Mouse (Mus musculus): Measurements from ENCODE around the gene Ube2g1. TPM values are rescaled to one million over a fixed set of nuclear protein-coding genes. Genes with fewer than 3 reads are reported as not detected.
A peak's percentile ranks its signal among the peaks of the same experiment; 100 is the strongest.
"Not testable (repeated sequence)": the region's sequence is repeated elsewhere in the genome, so short reads cannot be mapped to it uniquely, and the experiment has no call there.

Ube2g1 gene
- polyA plus RNA-seq, 1 experiment from 2014 or later = 65.7 TPM

DNA sequence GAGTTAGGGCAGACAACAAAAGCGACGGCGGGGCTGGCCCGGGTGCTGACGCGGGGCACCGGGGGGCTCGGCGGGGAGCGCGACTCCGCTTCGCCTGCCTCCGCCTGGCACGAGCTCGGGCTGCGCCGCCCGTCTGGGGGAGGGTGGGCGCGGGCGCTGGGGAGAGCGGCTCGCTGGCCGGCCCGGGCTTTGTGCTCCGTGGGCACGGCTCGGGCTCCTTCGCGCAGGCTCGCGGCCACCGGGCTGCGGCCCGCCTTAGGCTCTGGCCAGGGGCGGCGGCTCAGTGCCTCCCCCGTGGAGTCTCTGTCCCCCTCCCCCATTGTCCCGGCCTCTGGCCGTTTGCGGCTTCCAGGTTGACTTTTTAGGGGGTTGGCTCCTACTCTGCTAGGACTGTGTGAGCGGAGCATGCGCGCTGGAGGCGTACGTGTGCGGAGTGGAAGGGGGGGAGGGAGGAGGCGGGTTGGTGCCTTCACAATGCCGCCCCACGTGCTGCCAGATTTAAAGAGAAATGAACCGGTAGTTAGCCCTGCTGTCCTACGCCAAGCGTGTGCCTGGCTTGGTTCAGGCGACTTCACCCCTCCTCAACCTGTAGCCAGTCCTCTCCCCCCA is 1.1 kb downstream of the Ube2g1 start:
- H3K36me3 ChIP-seq = no peaks in the 10 kb centered on the region
- H3K27ac ChIP-seq = peak overlapping the region; percentile 99
- under 1% methylated on average over 43 of the region's 55 CpGs for WGBS
- H3K27me3 ChIP-seq = no peaks in the 10 kb centered on the region
- H3K4me3 ChIP-seq = peak overlapping the region; percentile 94
- peak; percentile 86 for ATAC-seq (ENCODE audit: insufficient number of reproducible peaks, low FRiP score, low TSS enrichment, low read depth)
- H3K9me3 ChIP-seq = no peaks in the 10 kb centered on the region
- peaks cover 9% of the 10 kb centered on the region; the same call in 1 of the 2 replicates for H3K4me1 ChIP-seq
- H3K9ac ChIP-seq = peak overlapping the region; percentile 95
- peak overlapping the region; percentile 71 for H3K4me2 ChIP-seq

DNA sequence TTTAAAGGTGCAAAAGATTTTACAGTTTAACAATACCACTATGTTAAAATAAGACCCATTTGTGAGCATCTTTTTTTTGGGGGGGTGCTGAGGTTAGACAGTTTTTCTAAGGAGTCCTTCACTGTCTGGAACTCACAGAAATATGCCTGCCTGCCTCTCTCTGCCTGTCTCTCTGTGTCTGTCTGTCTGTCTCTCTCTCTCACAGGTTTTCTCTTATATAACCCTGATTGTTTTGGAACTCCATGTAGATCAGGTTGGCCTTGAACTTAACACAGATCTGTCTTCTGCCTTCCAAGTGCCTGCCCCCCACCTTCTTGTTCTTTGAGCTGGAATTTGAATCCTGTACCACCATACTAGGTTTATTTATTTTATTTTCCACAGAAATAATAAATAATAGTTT is 2.2 kb downstream of the Ube2g1 start:
- Histone ChIP-seq H3K27me3 (no peaks in the 10 kb centered on the region), H3K27ac (no peak overlapping the region), H3K4me1 (peaks cover 9% of the 10 kb centered on the region; the same call in 1 of the 2 replicates), H3K4me3 (no peak overlapping the region), H3K9ac (no peak overlapping the region), H3K9me3 (no peaks in the 10 kb centered on the region), H3K4me2 (no peak overlapping the region), H3K36me3 (no peaks in the 10 kb centered on the region)
- no peak for ATAC-seq (ENCODE audit: insufficient number of reproducible peaks, low FRiP score, low TSS enrichment, low read depth)

- 83% methylated on average over 3 of the region's 3 CpGs for WGBS
Observed at GRCm38 (mm10) chr11:72614336-72614735, 7.3 kb downstream of the Ube2g1 start.

DNA sequence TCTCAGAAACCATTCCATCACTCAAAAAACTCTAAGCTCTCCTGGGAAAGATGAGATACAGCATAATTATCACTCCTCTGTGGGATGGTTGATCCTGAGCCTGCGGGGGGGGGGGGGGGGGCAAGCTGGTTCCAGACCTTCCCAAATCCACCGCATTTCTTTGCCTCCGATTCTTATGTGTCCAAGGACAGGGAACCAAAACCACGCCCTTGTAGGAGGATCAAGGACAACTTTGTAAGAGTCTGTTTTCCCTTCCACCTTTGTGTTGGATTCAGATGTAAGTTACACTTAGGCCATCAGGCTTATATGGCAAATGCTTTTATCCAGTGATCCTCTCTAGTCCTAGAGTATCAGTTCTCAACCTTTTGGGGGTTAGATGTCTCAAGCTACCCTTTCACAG is 8.8 kb downstream of the Ube2g1 start:
- H3K4me1 ChIP-seq = 0 out of 2 replicates have a peak, but pooled peaks cover 2% of the 10 kb centered on the region

More at GRCm38 (mm10) chr11:72614336-72614735, 7.3 kb downstream of the Ube2g1 start:
- not testable (repeated sequence) for H3K27ac ChIP-seq; H3K4me2 ChIP-seq; H3K9me3 ChIP-seq; ATAC-seq (ENCODE audit: insufficient number of reproducible peaks, low FRiP score, low TSS enrichment, low read depth); H3K27me3 ChIP-seq; H3K4me3 ChIP-seq; H3K36me3 ChIP-seq; H3K9ac ChIP-seq; H3K4me1 ChIP-seq

DNA sequence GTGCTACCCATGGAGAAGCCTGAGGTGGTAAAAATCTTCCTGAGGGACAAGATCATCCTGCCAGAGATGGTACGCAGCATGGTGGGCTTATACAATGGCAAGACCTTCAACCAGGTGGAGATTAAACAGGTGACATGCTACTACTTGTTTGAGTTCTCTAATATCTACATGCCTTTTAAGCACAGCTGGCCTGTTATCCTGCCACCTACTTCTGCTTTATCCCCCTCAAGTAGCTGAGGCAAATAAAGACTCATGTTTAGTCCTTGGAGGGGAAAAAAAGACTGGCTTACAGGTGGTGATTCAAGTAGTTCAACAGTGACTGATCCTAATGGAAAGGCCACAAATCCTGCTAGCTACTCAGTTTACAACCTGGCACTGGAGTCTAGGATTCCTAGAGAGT is 11.4 kb downstream of the Ube2g1 start:
- H3K27me3 ChIP-seq = no peaks in the 10 kb centered on the region
- H3K9me3 ChIP-seq = no peaks in the 10 kb centered on the region
- H3K9ac ChIP-seq = no peak overlapping the region
- no peak overlapping the region for H3K27ac ChIP-seq
- ATAC-seq (ENCODE audit: insufficient number of reproducible peaks, low FRiP score, low TSS enrichment, low read depth) = no peak
- H3K4me2 ChIP-seq = no peak overlapping the region
- no peak overlapping the region for H3K4me3 ChIP-seq
- no peaks in the 10 kb centered on the region for H3K4me1 ChIP-seq
- no peaks in the 10 kb centered on the region for H3K36me3 ChIP-seq
- 82% methylated on average over 1 of the region's 1 CpGs for WGBS

More for the DNA sequence above, 8.8 kb downstream of the Ube2g1 start:
- H3K9me3 ChIP-seq = no peaks in the 10 kb centered on the region
- no peak overlapping the region for H3K9ac ChIP-seq
- no peak overlapping the region for H3K27ac ChIP-seq
- H3K27me3 ChIP-seq = no peaks in the 10 kb centered on the region
- no peak overlapping the region for H3K4me2 ChIP-seq
- no peak for ATAC-seq (ENCODE audit: insufficient number of reproducible peaks, low FRiP score, low TSS enrichment, low read depth)
- WGBS = 86% methylated on average over 4 of the region's 4 CpGs
- H3K4me3 ChIP-seq = no peak overlapping the region
- no peaks in the 10 kb centered on the region for H3K36me3 ChIP-seq

- 62% methylated on average over 4 of the region's 4 CpGs for WGBS
- H3K27ac ChIP-seq = no peak overlapping the region
- ATAC-seq (ENCODE audit: insufficient number of reproducible peaks, low FRiP score, low TSS enrichment, low read depth) = no peak
- no peaks in the 10 kb centered on the region for H3K27me3 ChIP-seq
- 0 out of 2 replicates have a peak, but pooled peaks cover 3% of the 10 kb centered on the region for H3K9me3 ChIP-seq
- no peak overlapping the region for H3K4me2 ChIP-seq
- peaks cover 4% of the 10 kb centered on the region for H3K36me3 ChIP-seq
- no peak overlapping the region for H3K9ac ChIP-seq
- no peaks in the 10 kb centered on the region for H3K4me1 ChIP-seq
- H3K4me3 ChIP-seq = no peak overlapping the region
Observed at GRCm38 (mm10) chr11:72642730-72643129, 35.6 kb downstream of the Ube2g1 start.

- no peak overlapping the region for H3K4me2 ChIP-seq
- no peaks in the 10 kb centered on the region for H3K4me1 ChIP-seq
- H3K9ac ChIP-seq = no peak overlapping the region
- ATAC-seq (ENCODE audit: insufficient number of reproducible peaks, low FRiP score, low TSS enrichment, low read depth) = no peak
- 92% methylated on average over 5 of the region's 5 CpGs for WGBS
- no peak overlapping the region for H3K4me3 ChIP-seq
- H3K27ac ChIP-seq = no peak overlapping the region
- no peaks in the 10 kb centered on the region for H3K27me3 ChIP-seq
- H3K9me3 ChIP-seq = 0 out of 2 replicates have a peak, but pooled peaks cover 3% of the 10 kb centered on the region
- H3K36me3 ChIP-seq = peaks cover 4% of the 10 kb centered on the region
Observed at GRCm38 (mm10) chr11:72645386-72645785, 38.3 kb downstream of the Ube2g1 start.

DNA sequence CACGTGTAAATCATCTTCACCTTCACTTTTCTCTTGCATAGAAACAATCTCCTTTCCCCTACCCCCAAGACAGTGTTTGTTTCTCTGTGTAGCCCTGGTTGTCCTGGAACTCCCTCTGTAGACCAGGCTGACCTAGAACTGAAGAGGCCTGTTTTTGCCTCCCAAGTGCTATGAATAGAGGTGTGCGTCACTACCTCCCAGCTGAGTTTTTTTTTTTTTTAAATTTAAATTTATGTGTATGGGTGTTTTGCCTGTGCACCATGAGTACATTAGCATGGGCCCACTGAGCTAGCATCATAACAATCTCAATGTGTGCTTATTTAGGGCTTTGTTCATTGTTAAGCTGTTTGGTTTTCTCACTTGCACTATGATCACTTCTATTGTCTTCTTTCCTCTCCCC is 43.3 kb downstream of the Ube2g1 start:
- H3K27ac ChIP-seq = no peak overlapping the region
- WGBS = 72% methylated on average over 2 of the region's 2 CpGs
- H3K9ac ChIP-seq = no peak overlapping the region
- no peak for ATAC-seq (ENCODE audit: insufficient number of reproducible peaks, low FRiP score, low TSS enrichment, low read depth)
- no peak overlapping the region for H3K4me2 ChIP-seq
- H3K4me3 ChIP-seq = no peak overlapping the region
- no peaks in the 10 kb centered on the region for H3K4me1 ChIP-seq
- no peaks in the 10 kb centered on the region for H3K27me3 ChIP-seq
- no peaks in the 10 kb centered on the region for H3K9me3 ChIP-seq
- no peaks in the 10 kb centered on the region for H3K36me3 ChIP-seq

DNA sequence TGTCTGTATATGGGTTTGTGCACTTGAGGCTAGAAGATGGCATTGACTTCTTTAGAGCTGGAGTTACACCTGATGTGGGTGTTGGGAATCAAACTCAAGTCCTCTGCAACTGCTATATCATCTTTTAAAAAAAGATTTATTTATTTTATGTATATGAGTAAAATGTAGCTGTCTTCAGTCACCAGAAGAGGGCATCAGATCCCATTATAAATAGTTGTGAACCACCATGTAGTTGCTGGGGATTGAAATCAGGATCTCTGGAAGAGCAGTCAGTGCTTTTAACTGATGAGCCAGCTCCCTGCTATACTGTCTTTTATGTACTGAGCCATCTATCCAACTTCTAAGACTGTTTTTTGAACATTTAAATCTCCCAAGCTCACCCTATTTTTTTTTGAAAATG is 52.8 kb downstream of the Ube2g1 start:
- Histone ChIP-seq H3K36me3 (no peaks in the 10 kb centered on the region), H3K27ac (no peak overlapping the region), H3K4me2 (no peak overlapping the region), H3K4me3 (no peak overlapping the region), H3K9me3 (no peaks in the 10 kb centered on the region), H3K4me1 (no peaks in the 10 kb centered on the region), H3K27me3 (no peaks in the 10 kb centered on the region), H3K9ac (no peak overlapping the region)
- ATAC-seq (ENCODE audit: insufficient number of reproducible peaks, low FRiP score, low TSS enrichment, low read depth) = no peak

GRCm38 (mm10) chr11:72660359-72660758 is 53.3 kb downstream of the Ube2g1 start:
- Histone ChIP-seq H3K4me1 (no peaks in the 10 kb centered on the region), H3K9me3 (no peaks in the 10 kb centered on the region), H3K4me3 (no peak overlapping the region), H3K4me2 (no peak overlapping the region), H3K9ac (no peak overlapping the region), H3K27ac (no peak overlapping the region), H3K36me3 (no peaks in the 10 kb centered on the region), H3K27me3 (no peaks in the 10 kb centered on the region)
- no peak for ATAC-seq (ENCODE audit: insufficient number of reproducible peaks, low FRiP score, low TSS enrichment, low read depth)
- 87% methylated on average over 1 of the region's 1 CpGs for WGBS

GRCm38 (mm10) chr11:72664641-72665040 is 57.6 kb downstream of the Ube2g1 start:
- H3K4me3 ChIP-seq = no peak overlapping the region
- H3K4me1 ChIP-seq = no peaks in the 10 kb centered on the region
- no peak for ATAC-seq (ENCODE audit: insufficient number of reproducible peaks, low FRiP score, low TSS enrichment, low read depth)
- H3K9me3 ChIP-seq = no peaks in the 10 kb centered on the region
- H3K27ac ChIP-seq = no peak overlapping the region
- WGBS = 92% methylated on average over 4 of the region's 4 CpGs
- no peak overlapping the region for H3K4me2 ChIP-seq
- 0 out of 2 replicates have a peak, but pooled peaks cover 4% of the 10 kb centered on the region for H3K36me3 ChIP-seq
- no peak overlapping the region for H3K9ac ChIP-seq
- H3K27me3 ChIP-seq = no peaks in the 10 kb centered on the region

- no peaks in the 10 kb centered on the region for H3K9me3 ChIP-seq
- H3K4me3 ChIP-seq = no peak overlapping the region
- no peaks in the 10 kb centered on the region for H3K4me1 ChIP-seq
- no peak overlapping the region for H3K27ac ChIP-seq
- H3K9ac ChIP-seq = no peak overlapping the region
- H3K4me2 ChIP-seq = no peak overlapping the region
- H3K36me3 ChIP-seq = 0 out of 2 replicates have a peak, but pooled peaks cover 4% of the 10 kb centered on the region
- no peaks in the 10 kb centered on the region for H3K27me3 ChIP-seq
- ATAC-seq (ENCODE audit: insufficient number of reproducible peaks, low FRiP score, low TSS enrichment, low read depth) = no peak
Observed at GRCm38 (mm10) chr11:72670634-72671033, 63.6 kb downstream of the Ube2g1 start.
